Mouse (Mus musculus) lung, postnatal 36 days (tissue): ENCODE results near the gene Dcps.

ENCODE experiments used
- DNase-seq: peaks from one replicate; pipeline ENCODE4 v3.0.0; 2022; ENCODE audit warnings: mixed read lengths

The Dcps gene

GRCm38 (mm10) chr9:35175251-35176123, at the start of gene Dcps:
TSS of gene Dcps (minus strand) at chr9:35176061.
- DNase-seq = peak; percentile 98

- DNase-seq = no peak
Observed at GRCm38 (mm10) chr9:35223466-35223865, 47.6 kb upstream of the Dcps start.

DNA sequence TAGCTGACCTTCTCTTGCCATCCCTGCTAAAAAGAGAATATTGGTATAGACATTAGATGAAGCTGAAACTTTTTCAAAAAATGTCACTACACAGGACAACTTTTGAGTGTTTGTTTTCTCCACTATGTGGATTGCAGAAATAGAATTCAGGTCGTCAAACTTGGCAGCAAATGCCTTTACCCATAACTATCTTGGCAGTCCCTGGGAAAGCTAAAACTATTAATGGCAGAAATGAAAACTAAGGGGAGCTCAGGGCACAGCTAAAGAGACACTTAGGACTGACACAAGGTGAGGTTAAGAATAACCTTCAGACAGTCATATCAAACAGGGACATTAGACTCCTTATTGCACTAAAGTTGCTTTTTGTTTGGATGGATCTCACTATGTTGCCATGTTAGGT, 42.1 kb upstream of the Dcps start:
- no peak for DNase-seq

GRCm38 (mm10) chr9:35211573-35212511, 36.0 kb upstream of the Dcps start:
- DNase-seq = no peak

DNA sequence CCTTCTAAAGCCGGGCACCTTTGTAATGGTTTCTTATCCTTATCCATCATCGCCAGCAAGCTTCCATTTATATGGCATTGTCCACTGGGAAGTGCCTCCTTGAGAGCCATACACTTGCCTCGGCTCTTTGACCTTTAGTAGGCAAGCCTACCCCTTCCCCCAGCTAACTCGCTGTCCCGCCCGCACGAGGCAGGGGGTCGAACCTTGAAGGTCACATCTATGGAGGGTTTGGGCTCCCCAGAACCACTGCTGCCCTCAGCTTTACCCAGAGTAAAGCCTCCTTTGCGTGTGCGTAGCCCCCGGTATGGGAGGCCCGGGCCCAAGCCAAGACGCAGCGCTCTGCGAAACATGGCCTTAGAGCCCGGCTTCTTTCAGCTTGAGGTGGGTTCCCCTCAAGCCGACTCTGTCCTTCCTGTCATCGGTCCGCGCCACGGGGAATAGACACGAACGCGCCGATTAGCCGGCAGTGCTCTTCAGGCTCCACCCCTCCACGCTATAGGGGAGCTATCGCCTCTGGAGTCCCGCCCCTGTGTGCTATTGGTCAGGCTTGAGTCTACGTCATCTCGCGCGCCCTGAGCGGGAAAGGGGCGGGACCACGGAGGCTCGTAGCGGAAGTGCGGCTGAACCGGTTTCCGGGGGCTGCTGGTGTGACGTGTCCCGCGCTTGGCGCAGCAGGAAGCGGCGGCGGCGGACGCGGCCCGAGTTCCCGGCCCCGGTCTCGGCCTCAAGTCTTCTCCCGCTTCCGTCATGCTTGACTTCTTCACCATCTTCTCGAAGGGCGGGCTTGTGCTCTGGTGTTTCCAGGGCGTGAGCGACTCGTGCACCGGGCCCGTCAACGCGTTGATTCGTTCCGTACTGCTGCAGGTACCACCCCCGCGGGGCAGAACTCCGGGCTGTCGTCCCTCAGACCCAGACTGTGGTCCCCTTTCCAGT, 34.9 kb upstream of the Dcps start, which contains the start of gene Foxred1:
Gene Foxred1 (minus strand): TSS at position 514 of the 933 bp plus-strand sequence.
- peak; percentile 100 for DNase-seq

- no peak for DNase-seq
Observed at GRCm38 (mm10) chr9:35204421-35204820, 28.6 kb upstream of the Dcps start.

GRCm38 (mm10) chr9:35203536-35203935, 27.7 kb upstream of the Dcps start:
- peak; percentile 20 for DNase-seq

- DNase-seq = no peak
Observed at GRCm38 (mm10) chr9:35200529-35201060, 24.7 kb upstream of the Dcps start.

- peak; percentile 95 for DNase-seq
Observed at GRCm38 (mm10) chr9:35199772-35200471, 24.1 kb upstream of the Dcps start, which contains the start of the genes Srpr and Tirap. TSS of gene Srpr (plus strand) at chr9:35200175. TSS of gene Tirap (minus strand) at chr9:35200291.

DNA sequence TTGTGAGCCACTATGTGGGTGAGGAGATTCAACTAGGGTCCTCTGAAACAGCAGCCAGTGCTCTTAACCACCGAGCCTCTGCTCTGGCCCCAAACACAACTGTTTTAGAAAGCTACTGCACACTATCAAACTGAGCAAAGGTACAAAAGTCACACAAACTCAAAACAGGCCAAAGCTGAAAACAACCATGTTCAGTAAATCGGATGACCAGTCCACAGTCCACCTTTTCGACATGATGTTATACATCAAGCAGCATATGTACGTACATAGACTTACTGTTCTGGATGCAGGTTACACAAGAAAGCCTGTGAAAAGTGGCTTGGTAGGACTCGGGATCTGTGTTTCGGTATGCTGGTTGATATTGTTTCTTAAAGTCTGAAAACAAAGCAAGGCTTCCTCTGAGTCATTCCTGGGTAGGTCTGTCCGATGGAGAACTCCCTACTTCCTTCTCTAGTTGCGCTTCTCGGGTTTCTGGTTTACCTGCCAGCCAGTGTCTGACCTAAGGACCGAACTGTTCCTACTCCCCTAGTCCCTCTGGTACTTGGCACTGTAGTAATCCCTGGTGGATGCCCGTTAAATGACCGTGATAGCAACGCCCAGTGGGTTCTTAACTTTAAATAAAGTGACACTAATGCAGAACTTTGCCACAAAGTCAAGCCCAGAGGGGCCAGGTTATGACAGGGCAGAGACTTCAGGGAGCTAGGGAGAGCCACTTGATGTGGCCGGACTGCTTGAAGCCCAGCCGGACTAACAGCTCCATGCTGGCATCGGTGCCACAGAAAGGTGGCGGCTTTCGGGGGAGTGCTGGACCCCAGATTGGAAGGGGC, 23.3 kb upstream of the Dcps start:
- no peak for DNase-seq

DNA sequence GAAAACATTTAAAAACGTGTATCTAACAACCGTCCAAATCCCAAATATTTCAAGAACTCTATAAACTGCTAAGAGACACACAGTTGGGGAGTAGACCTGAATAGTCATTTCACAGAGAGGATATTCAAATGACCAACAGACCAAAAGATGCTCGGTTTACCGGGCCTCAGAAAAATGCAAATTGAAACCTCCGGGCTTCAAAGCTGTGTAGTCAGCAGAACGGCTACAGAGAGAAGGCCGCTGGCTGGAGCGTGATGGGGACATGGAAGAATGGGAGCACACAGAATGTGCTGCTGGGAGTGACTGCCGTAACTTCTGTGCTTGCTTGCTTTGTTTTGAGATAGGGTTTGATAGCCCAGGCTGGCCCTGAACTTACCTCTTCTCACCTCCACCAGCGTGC, 22.5 kb upstream of the Dcps start:
- no peak for DNase-seq

GRCm38 (mm10) chr9:35197625-35198024, 21.8 kb upstream of the Dcps start:
- DNase-seq = no peak

GRCm38 (mm10) chr9:35194048-35194447, 18.2 kb upstream of the Dcps start:
- DNase-seq = no peak

DNA sequence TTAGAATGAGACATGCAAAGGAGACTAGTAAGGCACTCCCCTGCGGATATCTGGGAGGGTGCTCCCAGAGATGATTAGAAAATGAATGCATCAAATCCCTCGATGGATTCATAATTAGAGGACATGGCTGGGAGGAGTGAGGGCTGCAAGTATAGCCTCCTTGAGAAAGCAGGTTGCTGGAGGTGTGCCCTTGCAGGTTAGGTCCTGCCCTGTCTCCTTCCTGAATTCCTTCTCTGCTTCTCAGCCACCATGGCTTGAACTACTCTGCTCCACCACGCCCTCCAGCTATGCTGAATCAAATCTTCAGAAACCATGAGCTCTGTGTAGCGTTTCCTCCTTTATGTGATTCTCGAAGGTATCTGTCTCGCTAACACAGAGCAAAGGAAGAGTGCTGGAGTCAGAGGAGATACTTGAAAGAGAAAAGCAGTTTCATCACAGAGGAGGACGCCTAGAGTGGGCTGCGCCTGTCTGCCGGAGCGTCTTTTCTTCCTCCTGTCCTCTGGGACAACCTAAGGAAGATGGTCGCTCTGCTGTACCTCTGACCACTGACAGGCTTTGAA, 17.2 kb upstream of the Dcps start:
- no peak for DNase-seq

GRCm38 (mm10) chr9:35188700-35189099, 12.8 kb upstream of the Dcps start:
- peak; percentile 67 for DNase-seq

DNA sequence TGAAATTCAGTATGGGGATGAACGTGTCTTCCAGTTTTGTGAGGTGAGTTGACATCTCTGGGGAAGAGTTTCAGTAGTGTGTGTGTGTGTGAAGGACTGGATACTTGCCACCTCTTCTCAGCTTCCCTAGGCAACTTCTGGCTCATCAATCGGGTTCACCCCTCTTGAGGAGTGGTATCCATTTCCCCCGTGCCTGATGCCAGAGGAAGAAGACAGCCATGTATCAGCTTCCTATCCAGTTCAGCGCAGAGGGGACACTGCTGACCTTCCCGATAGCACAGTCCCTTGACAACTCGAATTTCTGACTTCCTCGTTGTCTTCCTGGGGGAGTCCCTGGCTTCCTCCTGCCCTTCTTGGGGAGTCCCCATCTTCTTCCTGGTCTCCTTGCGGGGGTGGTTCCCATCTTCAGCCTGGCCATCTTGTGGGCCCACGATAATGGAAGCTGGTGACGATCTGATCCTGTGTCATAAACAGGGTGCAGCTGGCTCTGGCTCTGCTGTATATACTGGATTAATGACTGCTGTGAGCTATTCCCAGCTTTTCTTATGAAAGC, 11.6 kb upstream of the Dcps start:
- DNase-seq = no peak

DNA sequence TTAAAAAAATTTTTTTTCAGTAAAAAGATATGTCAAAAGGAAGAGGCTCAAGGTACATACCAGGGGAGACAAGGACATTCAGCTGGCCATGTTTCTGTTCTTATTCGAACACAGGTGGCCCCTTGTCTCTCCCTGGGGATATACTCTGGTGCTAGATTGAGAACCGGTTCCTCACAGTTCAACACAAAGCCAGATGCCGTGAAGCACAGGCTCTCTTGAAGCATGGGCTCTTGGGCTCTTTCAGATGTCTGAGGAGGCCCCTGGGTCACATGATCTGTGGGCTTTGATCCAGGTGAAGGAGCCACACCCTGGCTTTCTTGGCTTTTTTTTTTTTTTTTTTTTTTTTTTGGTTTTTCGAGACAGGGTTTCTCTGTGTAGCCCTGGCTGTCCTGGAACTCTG, 10.6 kb upstream of the Dcps start:
- DNase-seq = peak; percentile 15

GRCm38 (mm10) chr9:35183359-35183758, 7.5 kb upstream of the Dcps start:
- DNase-seq = peak; percentile 30

- no peak for DNase-seq
Observed at GRCm38 (mm10) chr9:35182832-35183231, 7.0 kb upstream of the Dcps start.
